Mouse (Mus musculus): ENCODE data around the gene Ccdc106. TPM values are rescaled to one million over a fixed set of nuclear protein-coding genes. Genes with fewer than 3 reads are reported as not detected.
"Not testable (repeated sequence)": the region's sequence is repeated elsewhere in the genome, so short reads cannot be mapped to it uniquely, and the experiment has no call there.

Gene Ccdc106
- polyA plus RNA-seq, 1 experiment: 0.34 TPM

DNA sequence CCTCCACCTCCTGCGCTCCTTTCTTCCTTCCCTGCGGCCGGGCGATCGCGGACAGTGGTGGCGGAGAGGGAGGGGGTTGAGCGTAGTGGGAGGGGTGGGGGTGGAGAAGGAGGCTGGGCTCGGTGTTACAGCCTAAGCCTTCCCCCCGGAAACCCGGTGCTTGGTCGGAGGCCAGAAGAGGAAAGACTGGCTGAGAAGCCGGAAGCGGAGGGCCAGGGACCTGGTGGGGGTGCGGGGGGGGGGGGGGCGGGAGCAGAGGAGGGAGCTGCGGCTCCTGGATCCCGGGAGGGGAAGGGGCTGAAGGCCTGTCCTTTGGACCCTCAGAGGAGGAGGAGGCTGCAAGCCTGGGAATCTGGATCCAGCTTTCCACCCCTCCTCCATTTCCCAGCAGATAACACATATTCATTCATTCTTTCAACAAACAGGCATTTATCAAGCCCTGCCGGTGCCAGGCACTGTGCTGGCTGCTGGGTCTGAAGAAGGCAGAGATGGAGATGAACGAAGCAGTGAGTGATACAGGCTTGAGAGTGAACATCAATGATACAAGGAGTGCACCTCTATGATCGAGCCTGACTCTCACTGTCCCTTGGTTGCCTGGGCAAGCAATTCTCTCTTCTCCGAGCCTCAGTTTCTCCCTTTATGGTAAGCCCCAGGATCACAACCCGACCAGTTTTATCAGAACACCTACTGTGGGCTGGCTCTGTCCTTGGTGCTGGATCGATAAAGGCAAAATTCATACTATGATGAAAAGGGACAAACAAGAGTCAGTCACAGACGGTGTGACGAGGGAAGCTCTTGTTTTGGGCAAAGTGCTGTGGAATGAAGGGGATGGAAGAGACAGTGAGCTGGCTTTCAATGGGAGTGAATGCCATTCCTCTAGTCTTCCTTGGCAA, 24.1 kb upstream of the Ccdc106 start, which contains the start of gene Zfp579:
TSS of gene Zfp579 (minus strand) at position 156 of the 893 bp plus-strand sequence.
- Histone ChIP-seq H3K27me3 (ENCODE audit: control insufficient read depth, insufficient read depth, insufficient read length) (no peaks in the 10 kb centered on the region), H3ac (ENCODE audit: control insufficient read depth, insufficient read length, low read depth) (peak within 1 kb of the TSS; percentile 72), H3K79me2 (ENCODE audit: control insufficient read depth, insufficient read depth) (peaks cover 6% of the 10 kb centered on the region), H3K36me3 (ENCODE audit: control insufficient read depth, insufficient read depth) (no peaks in the 10 kb centered on the region), H3K79me3 (ENCODE audit: low read depth) (no peaks in the 10 kb centered on the region), H3K4me3 (ENCODE audit: insufficient read depth, poor library complexity, severe bottlenecking) (peak within 1 kb of the TSS; percentile 43)
- TF ChIP-seq MAX (IDR thresholded peaks at IDR 0.05) (no peak), CEBPB (IDR thresholded peaks at IDR 0.05; ENCODE audit: low read depth) (no peak), MYOD1 (IDR thresholded peaks at IDR 0.05; ENCODE audit: control insufficient read depth, insufficient read length, low read depth) (no peak), CTCF (IDR thresholded peaks at IDR 0.05; ENCODE audit: control insufficient read depth, insufficient read depth, insufficient read length) (no peak), FOSL1 (IDR thresholded peaks at IDR 0.05; ENCODE audit: insufficient read depth, low read length, poor library complexity, severe bottlenecking) (no peak), MYOG (IDR thresholded peaks at IDR 0.05; ENCODE audit: control insufficient read depth, extremely low read depth, insufficient read length) (no peak), USF1 (IDR thresholded peaks at IDR 0.05; ENCODE audit: low read depth) (no peak)

DNA sequence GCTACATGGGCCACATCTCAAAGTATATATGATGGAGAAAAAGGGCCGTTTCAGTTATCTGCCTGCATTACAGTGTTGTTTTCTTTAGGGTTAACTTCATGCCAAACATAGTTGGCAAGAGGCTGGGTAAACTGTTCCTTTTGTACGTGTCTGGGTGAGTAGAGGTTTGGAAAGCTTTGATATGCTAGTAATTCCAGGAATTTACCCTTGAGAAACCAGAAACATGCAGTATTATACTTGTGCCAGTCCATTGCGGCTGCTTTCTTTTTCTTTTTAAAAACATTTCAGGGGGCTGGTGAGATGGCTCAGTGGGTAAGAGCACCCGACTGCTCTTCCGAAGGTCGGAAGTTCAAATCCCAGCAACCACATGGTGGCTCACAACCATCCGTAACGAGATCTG, 23.4 kb upstream of the Ccdc106 start:
- no peak overlapping the region for H3ac ChIP-seq (ENCODE audit: control insufficient read depth, insufficient read length, low read depth)
- no peak for TF ChIP-seq MYOG (IDR thresholded peaks at IDR 0.05; ENCODE audit: control insufficient read depth, extremely low read depth, insufficient read length)
- TF ChIP-seq CEBPB (IDR thresholded peaks at IDR 0.05; ENCODE audit: low read depth): no peak
- TF ChIP-seq FOSL1 (IDR thresholded peaks at IDR 0.05; ENCODE audit: insufficient read depth, low read length, poor library complexity, severe bottlenecking): no peak
- no peak for TF ChIP-seq MYOD1 (IDR thresholded peaks at IDR 0.05; ENCODE audit: control insufficient read depth, insufficient read length, low read depth)
- no peak for TF ChIP-seq CTCF (IDR thresholded peaks at IDR 0.05; ENCODE audit: control insufficient read depth, insufficient read depth, insufficient read length)
- no peaks in the 10 kb centered on the region for H3K36me3 ChIP-seq (ENCODE audit: control insufficient read depth, insufficient read depth)
- no peaks in the 10 kb centered on the region for H3K27me3 ChIP-seq (ENCODE audit: control insufficient read depth, insufficient read depth, insufficient read length)
- H3K4me3 ChIP-seq (ENCODE audit: insufficient read depth, poor library complexity, severe bottlenecking): no peak overlapping the region
- no peaks in the 10 kb centered on the region for H3K79me3 ChIP-seq (ENCODE audit: low read depth)
- peaks cover 6% of the 10 kb centered on the region for H3K79me2 ChIP-seq (ENCODE audit: control insufficient read depth, insufficient read depth)

DNA sequence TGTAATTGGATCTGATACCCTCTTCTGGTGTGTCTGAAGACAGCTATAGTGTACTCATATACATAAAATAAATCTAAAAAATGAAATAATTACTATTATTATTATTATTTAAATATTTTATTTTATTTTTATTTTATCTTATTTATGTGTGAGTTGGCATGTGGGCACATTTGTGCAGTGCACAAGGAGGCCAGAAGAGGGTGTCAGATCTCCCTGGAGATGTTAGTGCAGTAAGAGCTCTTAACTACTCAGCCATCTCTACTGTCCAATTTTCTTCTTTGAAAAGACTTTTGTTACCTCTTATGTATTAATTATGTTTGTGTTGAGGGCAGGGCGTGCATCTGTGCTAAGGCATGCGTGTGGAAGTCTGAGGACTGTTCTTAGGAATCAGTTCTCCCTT, 20.5 kb upstream of the Ccdc106 start:
- TF ChIP-seq CEBPB (IDR thresholded peaks at IDR 0.05; ENCODE audit: low read depth) (no peak), MAX (IDR thresholded peaks at IDR 0.05) (no peak), FOSL1 (IDR thresholded peaks at IDR 0.05; ENCODE audit: insufficient read depth, low read length, poor library complexity, severe bottlenecking) (no peak), MYOG (IDR thresholded peaks at IDR 0.05; ENCODE audit: control insufficient read depth, extremely low read depth, insufficient read length) (no peak), USF1 (IDR thresholded peaks at IDR 0.05; ENCODE audit: low read depth) (no peak), CTCF (IDR thresholded peaks at IDR 0.05; ENCODE audit: control insufficient read depth, insufficient read depth, insufficient read length) (no peak), MYOD1 (IDR thresholded peaks at IDR 0.05; ENCODE audit: control insufficient read depth, insufficient read length, low read depth) (no peak)
- H3ac ChIP-seq (ENCODE audit: control insufficient read depth, insufficient read length, low read depth): no peak overlapping the region
- H3K4me3 ChIP-seq (ENCODE audit: insufficient read depth, poor library complexity, severe bottlenecking): no peak overlapping the region
- no peaks in the 10 kb centered on the region for H3K27me3 ChIP-seq (ENCODE audit: control insufficient read depth, insufficient read depth, insufficient read length)
- H3K79me2 ChIP-seq (ENCODE audit: control insufficient read depth, insufficient read depth): peaks cover 5% of the 10 kb centered on the region
- no peaks in the 10 kb centered on the region for H3K79me3 ChIP-seq (ENCODE audit: low read depth)
- H3K36me3 ChIP-seq (ENCODE audit: control insufficient read depth, insufficient read depth): no peaks in the 10 kb centered on the region

DNA sequence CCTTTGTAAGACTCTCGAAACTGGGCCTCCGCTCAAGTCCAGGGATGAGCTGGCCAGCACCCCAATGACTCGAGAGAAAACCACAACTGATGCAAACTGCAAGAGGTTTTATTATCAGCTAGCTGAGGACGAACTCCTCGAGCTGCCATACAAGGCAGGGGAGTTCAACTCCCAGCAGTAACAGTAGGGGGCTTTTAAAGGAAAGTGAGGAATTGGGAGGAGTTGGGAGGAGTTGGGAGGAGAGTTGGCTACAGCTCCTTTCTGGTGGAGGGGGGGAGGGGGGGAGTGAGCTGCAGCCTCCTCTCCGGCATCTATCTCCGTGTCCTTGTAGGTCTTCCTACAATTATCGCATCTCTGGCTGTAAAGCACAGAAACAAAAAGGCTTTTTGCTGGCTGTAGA, 17.5 kb upstream of the Ccdc106 start:
- H3K79me3 ChIP-seq (ENCODE audit: low read depth); H3K36me3 ChIP-seq (ENCODE audit: control insufficient read depth, insufficient read depth); H3ac ChIP-seq (ENCODE audit: control insufficient read depth, insufficient read length, low read depth); H3K27me3 ChIP-seq (ENCODE audit: control insufficient read depth, insufficient read depth, insufficient read length); H3K4me3 ChIP-seq (ENCODE audit: insufficient read depth, poor library complexity, severe bottlenecking); H3K79me2 ChIP-seq (ENCODE audit: control insufficient read depth, insufficient read depth): not testable (repeated sequence)

DNA sequence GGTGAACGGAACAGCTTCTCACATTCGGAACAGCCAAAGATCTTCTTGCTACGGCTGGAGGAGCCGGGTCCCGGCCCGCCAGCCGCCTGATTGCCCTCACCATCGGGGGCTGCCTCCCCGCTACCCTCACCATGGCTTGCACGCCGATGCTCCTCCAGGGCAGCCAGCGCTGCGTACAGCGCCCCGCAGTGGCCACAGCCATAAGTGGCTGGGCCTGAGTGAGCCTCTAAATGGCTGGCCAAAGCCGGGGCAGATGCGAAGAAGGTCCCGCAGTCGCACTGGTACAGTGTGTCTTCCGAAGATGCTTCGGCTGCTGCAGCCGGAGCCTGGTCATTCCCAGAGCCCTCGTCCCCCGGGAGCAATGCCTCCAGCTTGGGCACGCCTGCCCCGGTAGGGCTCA, 12.1 kb upstream of the Ccdc106 start:
- H3K36me3 ChIP-seq (ENCODE audit: control insufficient read depth, insufficient read depth): peaks cover 45% of the 10 kb centered on the region
- TF ChIP-seq CTCF (IDR thresholded peaks at IDR 0.05; ENCODE audit: control insufficient read depth, insufficient read depth, insufficient read length): no peak
- TF ChIP-seq CEBPB (IDR thresholded peaks at IDR 0.05; ENCODE audit: low read depth): no peak
- TF ChIP-seq FOSL1 (IDR thresholded peaks at IDR 0.05; ENCODE audit: insufficient read depth, low read length, poor library complexity, severe bottlenecking): no peak
- no peak for TF ChIP-seq MYOD1 (IDR thresholded peaks at IDR 0.05; ENCODE audit: control insufficient read depth, insufficient read length, low read depth)
- no peak for TF ChIP-seq MAX (IDR thresholded peaks at IDR 0.05)
- no peak for TF ChIP-seq USF1 (IDR thresholded peaks at IDR 0.05; ENCODE audit: low read depth)
- no peak for TF ChIP-seq MYOG (IDR thresholded peaks at IDR 0.05; ENCODE audit: control insufficient read depth, extremely low read depth, insufficient read length)
- H3K79me3 ChIP-seq (ENCODE audit: low read depth): no peaks in the 10 kb centered on the region
- H3K27me3 ChIP-seq (ENCODE audit: control insufficient read depth, insufficient read depth, insufficient read length): no peaks in the 10 kb centered on the region
- H3K79me2 ChIP-seq (ENCODE audit: control insufficient read depth, insufficient read depth): peaks cover 7% of the 10 kb centered on the region
- H3K4me3 ChIP-seq (ENCODE audit: insufficient read depth, poor library complexity, severe bottlenecking): no peak overlapping the region
- no peak overlapping the region for H3ac ChIP-seq (ENCODE audit: control insufficient read depth, insufficient read length, low read depth)
